Mouse (Mus musculus): ENCODE measurements around the gene Tssk3.
"Not testable (repeated sequence)": the region's sequence is repeated elsewhere in the genome, so short reads cannot be mapped to it uniquely, and the experiment has no call there.

The Tssk3 gene

DNA sequence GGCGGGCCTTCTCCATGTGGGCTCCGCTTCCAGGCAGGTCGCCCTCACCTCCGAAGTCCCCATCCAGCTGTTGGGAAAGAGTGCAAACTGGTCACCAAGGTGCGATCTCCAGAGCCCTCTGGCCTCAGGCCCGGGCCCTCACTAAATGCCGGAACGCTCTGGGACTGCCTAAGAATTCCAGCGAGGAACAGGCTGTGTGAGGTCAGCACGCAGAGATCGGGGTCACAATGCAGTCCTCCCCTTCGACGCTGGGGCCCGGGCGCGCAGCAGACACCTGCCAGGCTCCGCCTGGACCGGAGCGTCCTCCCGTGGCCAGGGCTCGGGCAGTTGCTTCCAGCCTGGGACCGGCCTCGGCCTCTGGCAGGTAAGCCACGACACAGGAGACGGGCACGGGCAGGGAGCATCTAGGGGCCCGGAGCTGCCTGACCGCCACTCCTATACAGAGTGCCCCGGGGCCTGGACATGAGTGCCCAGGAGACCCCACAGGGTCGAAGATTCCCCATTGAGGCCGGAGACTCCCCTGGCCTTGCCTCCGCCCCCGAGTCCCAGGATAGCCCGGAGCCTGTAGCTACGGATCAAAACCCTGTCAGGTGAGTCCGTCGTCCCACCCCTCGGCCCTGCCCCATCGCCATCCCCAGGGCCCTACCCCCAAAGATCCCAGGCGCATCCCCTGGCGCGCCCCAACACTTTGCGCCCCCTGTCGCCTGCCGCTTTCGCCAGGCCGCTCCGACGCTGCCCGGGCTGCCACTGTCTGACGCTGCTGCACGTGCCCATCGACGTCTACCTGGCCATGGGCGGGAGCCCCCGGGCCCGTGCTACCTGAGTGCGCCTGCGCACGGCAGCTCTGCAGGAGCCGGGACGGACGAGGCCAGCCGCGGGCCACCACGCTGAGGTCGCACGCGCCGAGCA is at the start of gene Tssk3, which contains the start of gene Fam229a:
Tssk3 (minus strand) TSS at position 51 of the 909 bp plus-strand sequence.
Fam229a (plus strand) TSS at position 219 of the 909 bp plus-strand sequence.
- no peak for DNase-seq (ENCODE audit: low read depth, low spot score)

DNA sequence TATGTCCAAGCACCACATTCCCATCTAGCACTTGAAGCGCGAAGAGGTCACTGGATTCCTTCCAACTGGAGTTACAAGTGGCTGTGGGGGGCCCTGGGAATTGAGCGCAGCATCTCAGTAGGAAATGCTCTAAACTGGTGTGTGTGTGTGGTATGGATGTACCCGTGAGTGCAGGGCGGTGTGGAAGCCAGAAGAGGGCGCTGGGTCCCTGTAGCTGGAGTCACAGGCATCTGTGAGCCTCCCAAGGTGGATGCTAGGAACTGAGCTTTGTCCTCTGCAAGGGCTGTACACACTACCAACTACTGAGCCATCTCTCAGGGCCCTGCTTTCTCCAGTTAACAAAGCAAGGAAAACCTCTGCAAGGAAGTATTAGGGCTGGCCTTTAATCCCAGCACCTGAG is 49.2 kb upstream of the Tssk3 start:
- DNase-seq (ENCODE audit: low read depth, low spot score): no peak

DNA sequence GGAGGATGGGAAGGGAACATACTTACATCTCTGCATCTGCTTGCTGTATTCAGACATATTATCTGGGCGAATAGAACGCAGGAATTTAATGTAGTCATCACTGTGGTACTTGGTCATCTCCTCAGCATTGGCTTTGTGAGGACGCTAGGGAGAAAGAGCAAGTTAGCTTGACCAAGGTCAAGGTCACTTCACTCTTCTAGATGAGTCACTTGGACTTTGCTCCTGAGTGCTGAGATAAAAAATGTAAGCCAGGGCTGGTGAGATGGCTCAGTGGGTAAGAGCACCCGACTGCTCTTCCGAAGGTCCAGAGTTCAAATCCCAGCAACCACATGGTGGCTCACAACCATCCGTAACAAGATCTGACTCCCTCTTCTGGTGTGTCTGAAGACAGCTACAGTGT is 38.1 kb upstream of the Tssk3 start:
- DNase-seq (ENCODE audit: low read depth, low spot score): not testable (repeated sequence)

DNA sequence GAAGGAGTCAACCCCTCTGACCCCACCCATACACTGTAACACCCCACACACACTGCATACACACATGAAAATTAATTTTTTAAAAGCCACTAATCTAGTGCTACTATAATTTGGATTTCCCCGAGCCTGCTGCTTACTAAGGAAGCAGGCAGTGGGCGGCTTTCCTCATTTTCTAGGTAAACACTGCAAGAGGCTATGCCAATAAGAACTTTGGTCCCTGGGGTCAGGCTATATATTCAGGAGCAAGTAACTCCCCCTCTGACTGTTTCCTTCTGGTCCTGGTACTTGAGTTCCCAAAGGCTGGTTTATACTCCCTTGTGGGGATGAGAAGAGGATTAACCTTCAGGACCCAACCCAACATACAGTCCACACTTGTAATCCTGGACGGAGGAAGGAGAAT is 35.1 kb upstream of the Tssk3 start:
- DNase-seq (ENCODE audit: low read depth, low spot score): no peak

DNA sequence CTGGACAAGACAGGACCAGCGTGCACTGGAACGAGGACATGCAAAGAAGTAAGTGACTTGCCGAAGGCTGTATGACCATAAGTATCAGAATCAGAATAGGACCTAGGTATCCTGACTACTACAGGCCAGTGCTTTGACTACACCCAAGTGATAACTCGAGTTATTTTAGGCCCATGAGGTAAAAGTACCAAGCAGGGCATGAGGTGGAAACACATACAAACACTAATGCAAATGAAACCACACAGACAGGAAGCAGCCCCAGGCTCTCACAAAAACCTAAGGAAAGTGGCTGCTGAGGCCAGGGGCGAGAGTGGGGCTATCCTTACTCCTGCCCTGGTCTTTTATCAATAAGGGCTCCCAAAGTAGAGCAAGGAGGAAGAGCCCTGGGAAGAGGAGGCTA is 34.5 kb upstream of the Tssk3 start:
- DNase-seq (ENCODE audit: low read depth, low spot score): no peak

DNA sequence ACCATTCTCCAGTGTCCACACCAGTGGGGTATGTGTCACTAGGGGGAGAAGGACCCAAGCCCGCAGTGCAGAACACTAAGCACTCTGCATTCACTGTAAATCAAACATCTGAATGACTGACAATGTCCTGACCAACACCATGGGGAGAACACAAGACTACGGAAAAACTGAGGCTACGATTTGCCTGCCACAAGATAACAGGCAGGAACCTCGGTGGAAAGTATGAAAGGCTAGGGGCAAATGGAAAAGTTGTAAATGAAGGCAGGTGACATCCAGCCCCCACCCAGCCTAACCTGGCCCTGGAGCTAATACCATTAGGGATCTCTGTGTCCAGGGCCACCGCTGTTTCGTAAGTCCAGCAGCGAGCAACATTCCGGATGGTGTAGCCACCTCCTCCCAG is 27.7 kb upstream of the Tssk3 start:
- no peak for DNase-seq (ENCODE audit: low read depth, low spot score)

DNA sequence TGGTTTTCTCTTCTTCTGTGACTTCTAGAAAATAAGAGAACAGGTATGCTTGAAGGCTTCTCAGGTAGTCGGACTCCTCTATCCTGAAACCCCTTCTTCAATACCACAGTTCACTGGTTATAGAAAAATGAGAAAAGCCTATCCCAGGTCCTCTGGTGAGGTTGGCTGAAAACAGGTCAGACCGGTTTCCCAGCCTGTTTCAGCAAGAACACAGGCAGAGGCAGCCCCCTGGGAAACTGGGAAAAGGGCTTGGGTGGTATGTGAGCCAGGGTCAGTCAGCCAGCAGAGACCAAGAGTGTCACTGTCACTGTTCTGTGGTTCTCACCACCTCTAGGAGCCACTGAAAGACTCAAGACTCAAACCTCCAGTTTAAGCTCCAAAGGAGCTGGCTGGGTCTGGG is 26.1 kb upstream of the Tssk3 start:
- DNase-seq (ENCODE audit: low read depth, low spot score): no peak

DNA sequence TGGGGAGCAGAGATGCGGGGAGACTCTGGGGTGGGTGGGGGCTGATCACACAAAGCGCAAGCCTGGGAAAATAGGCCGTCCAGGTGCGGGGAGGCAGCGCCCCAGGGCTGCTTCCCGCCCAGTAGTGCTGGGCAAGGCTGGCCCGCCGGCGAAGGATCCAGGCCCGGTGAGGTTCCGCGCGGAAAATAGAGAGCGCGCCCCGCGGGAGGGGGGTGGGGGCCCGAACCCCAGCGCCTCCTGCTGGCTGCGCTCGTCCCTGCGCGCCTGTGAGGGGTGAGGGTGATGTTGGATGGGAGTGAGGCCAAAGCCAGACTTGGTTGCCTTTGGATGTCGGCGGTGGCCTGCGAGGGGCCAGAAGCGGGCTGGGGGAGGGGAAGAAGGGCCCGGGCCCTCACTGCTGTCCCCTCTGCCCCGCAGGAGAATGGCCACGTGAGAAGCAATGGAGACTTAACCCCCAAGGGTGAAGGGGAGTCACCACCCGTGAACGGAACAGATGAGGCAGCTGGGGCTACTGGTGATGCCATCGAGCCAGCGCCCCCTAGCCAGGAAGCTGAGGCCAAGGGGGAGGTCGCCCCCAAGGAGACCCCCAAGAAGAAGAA is 23.6 kb upstream of the Tssk3 start:
- peak; percentile 50 for DNase-seq (ENCODE audit: low read depth, low spot score)

DNA sequence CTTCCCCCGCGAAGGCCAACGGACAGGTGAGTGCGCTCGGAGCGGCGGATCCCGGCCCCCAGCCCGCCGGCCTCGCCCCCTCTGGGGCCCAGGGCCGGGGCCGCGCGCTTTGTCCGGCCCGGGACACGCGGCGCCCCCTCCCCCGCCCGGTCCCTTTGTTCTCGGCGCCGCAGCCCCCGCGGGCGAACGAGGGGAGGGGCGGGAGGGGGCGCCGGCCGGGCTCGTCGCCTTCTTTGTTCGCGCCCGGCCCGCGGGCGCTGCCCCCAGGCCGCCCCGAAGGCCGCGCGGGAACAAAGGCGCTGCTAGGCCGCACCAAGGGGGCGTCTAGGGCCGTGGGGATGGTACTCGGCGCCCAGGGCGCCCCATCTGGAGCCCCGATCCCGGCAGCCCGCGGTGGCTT is 23.1 kb upstream of the Tssk3 start:
- no peak for DNase-seq (ENCODE audit: low read depth, low spot score)

DNA sequence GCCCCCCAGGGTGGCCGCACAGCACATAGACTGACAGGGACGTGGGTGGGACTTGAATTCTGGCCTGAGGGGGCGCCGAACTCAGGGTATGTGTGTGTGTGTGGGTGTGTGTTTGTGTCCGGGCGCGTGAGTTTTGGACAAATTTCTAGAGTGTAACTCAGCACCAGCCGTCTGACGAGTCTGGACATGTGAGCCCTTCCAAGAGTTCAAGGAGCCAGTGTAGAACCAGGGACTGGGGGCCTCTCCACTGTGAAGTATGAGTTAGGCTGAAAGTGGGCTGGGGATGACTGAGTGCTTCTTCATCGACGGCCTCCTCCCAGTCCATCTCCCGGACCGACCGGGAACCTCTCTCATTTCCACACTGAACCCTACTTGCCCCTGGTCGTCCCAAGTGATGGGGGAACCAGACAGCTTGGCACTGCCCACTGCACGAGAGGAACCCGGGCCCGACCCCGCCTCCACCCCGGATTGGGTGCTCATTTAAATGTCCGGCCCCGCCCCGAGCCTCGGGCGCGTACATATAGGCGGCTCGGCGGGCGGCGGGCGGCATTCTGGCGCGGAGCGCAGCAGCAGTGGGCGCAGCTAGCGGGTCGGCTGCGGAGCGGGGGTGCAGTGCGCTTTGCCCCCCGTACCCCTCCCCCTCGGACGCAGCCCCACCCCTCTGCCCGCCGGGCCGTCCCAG is 22.4 kb upstream of the Tssk3 start, which contains the start of gene Marcksl1:
Marcksl1 (plus strand) TSS at position 496 of the 682 bp plus-strand sequence.
- DNase-seq (ENCODE audit: low read depth, low spot score): peak; percentile 80

DNA sequence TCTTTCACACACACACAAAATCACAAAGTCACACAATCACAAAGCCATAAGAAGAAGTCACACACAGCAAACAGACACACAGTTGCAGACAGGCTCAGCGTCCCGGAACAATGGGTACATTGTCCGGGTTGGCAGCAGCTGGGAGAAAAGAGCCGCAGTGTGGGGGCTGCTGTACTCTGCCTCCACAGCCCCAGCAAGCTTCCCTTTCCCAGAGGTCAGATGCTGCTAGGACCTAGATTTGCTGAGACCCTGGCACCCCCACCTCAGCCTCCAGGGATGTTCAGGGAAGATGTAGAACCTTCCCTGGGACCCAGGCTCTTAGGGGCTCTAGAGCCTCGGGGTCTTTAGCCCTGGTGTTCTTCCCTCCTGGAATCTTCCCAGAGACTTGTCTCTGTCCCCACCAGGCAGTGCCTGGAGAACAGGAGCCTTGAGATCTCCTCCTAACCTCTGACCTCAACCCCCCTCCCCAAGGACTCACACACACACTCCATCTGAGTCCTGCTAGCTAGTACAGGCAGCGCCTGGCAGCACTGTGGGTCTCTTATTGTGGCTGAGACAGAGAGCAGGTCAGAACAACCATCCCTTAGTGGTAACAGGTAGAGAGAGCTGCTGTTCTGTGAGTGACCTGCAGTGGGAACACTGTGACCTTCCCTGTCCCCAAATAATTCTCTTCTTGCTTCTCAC is 20.7 kb upstream of the Tssk3 start:
- no peak for DNase-seq (ENCODE audit: low read depth, low spot score)

DNA sequence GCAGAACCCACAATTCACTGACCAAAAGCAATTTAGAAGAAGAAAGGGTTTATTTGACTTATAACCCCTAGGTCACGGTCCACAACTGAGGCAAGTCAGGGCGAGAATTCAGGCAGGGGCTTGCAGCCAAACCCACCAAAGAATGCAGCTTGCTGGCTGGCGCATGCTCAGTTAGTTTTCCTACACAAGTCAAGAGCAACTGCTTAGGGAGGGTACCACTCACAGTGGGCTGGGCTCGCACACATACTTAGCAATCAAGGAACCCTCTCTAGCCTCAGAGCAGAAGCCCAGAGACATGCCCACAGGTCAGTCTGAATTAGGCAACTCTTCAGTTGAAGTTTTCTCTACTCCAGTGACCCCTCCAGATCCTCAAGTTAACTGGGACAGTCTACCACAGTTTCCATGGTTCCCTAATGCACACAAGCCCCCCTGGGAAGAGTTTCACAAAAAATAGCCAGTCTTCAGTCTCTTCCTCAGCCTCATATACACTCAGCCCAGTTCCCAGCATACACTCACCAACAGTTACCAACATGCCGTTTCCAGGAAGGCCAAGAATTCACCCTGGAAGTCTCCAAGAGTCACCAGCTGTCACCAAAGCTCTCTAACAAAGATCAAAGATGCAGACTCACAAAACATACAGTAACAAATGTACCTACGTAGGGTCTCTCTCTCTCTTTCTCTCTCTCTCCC is 20.0 kb upstream of the Tssk3 start:
- no peak for DNase-seq (ENCODE audit: low read depth, low spot score)

DNA sequence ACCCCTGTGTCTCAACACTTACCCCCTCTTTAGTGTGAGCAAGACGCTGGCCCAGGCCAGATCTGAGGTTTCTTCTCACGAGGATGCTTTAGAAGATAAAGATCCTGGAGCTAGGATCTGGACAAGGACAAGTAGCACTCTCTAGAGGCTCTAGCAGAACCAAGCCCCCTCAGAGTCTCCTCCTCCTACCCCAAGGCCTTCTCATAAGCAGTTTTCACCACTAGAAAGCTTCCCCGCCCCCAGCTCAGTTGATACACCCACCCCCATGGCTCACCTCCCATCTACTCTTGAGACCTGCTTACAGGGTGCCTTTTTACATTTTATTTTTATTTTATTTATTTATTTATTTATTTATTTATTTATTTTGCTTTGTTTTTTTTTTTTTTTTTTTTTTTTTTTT is 18.8 kb upstream of the Tssk3 start:
- no peak for DNase-seq (ENCODE audit: low read depth, low spot score)

DNA sequence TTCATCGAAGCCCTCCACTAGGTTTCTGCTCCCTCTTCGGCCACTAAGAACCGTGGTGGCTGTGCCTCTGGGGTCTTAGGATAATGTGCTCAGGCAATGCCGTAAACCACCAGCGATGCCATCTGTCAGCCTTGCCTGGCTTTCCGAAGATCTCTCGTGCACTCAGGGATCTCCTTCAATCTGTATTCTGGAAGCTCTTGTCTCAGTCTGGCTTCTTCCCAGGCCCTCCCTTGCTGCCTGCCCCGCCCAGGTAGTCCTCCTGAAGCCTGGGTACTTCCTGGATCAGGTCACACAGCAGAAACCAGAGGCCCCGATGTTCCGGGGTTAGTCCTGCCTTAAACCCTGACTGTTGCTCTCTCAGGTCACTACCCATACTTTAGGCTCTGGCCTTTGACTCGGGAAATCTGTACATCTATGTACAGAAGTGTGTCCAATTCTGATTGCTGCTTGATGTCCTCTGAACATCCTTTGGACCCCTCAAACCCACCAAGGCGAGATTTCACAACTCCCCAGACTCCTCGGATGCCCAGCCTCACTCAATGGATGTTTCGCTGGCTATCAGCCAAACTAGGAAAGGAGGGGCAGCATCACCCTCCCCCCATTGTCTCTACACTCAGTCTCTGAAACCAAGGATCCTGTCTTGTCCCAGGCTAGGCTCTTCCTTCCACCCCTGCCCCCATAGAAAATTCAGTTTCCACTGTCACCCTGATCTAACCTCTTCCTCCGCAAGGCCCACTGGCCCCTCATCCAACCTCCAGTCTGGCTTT is 18.2 kb upstream of the Tssk3 start:
- DNase-seq (ENCODE audit: low read depth, low spot score): no peak

DNA sequence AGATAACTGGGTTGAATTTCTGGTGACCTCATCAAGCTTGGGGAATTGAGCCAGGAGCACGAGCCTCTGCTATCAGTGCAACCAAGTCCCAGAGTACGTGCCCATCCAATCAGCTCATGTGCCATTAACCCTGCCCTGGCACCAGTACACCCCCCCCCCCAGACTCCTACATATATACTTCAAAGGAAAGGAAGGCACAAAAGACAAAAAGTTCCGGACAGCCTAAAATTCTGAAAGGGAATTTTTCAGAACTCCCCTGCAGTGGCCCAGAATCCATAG is 17.4 kb upstream of the Tssk3 start:
- DNase-seq (ENCODE audit: low read depth, low spot score): no peak

DNA sequence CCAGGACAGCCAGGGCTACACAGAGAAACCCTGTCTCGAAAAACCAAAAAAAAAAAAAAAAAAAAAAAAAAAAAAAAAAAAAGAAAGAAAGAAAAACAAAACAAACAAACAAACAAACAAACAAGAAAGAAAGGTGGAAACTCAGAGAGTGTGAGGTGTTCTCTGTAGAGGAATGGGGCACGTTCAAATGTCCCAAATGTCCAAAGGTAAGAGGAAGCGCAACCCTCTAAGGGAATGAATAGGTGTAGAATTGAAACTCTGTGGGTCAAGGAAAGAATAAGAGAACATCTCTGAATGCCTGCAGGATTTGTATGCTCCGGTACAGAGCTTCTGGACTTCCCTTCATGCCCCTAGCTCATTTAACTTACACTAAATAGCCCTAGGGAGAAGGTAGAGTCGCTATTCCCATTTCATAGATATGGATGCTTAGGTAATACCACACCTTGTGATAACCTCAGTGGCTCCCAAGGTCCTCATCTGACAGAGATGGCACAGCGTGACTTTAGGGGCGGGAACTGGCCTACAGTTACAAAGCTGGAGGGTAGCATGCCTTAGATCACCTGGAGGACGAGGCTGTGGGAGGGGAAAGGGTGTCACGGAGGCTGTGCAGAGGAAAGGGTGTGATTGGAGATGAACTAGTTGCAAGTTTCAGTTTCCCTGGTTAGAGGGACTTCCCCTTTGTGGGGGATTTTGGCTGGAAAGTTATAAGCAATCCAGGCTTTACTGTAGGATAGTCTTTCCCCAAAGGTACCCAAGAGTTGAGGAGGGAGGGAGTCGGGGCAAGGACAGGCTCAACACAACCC is 16.8 kb upstream of the Tssk3 start:
- DNase-seq (ENCODE audit: low read depth, low spot score): no peak

DNA sequence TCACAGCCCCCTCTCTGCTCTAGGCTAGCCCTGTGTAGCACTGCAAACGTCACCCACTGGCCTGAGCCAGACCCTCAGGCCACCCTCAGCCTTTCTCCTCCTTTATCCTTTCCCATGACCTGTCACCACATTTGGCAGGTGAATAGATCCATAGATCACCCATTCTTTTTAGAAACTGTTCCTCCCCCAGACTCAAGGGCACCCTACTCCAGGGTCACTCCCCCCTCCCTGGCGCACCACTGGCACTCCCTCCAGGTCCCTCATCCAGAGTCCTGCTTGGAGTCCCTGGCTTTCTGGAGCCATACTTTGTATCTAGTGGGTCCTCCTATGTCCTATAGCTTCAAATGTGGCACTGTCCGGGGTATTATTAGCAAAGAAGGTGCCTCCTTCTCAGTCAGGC is 14.7 kb upstream of the Tssk3 start:
- no peak for DNase-seq (ENCODE audit: low read depth, low spot score)

DNA sequence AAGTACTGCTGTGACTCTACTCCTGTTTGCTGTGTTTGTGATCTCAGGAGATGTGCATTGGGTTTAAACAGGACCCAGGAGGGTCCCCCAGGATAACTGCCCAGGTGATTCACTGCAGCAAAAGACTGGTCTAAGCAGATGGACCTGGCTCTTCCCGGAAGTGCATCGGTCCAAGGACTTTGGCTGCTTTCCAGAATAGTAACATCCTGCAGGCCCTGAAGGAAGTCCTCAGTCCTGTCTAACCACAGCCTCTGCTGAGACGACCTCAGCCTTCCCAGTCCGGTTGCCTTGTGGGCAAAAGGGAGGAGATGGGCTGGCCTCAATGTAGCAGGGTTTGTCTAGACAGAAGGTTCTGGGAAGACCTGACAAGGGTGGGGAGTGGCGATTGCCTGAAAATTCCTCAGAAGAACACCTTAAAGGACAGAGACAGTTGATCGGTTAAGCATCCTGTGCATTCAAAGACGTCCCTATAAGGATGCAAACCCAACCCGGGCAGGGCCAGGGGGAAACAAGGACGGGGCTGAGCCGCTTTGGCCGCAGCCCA is 12.2 kb upstream of the Tssk3 start:
- DNase-seq (ENCODE audit: low read depth, low spot score): no peak

DNA sequence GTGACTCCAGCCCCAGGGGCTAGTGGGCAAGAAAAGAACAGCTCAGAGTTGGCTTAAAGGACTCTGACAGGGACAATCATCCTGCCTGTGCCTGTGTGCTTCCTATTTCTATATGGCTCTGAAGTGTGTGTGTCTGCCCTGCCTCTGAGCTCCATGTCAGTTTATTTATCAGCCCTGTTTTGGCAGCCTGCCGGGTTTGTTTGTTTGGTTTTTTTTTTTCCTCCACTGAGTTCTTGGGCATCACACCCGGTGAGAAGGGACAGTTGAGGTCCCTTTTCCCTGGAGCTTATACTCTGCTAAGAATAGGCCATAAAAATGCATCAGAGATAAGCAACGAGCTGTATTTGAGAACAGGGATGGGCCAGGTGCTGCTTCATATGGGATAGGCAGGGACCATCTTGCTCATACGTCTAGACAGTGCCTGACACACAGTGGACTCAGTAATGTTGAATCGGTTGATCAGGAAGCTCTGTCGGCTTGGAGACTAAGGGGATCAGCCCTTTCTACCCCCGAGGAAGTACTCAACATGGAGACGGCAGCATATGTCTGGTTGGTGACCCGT is 11.6 kb upstream of the Tssk3 start:
- DNase-seq (ENCODE audit: low read depth, low spot score): no peak
